Mouse (Mus musculus): ENCODE measurements around the gene Nfe2l1. TPM values are rescaled to one million over a fixed set of nuclear protein-coding genes. Genes with fewer than 3 reads are reported as not detected.
"Not testable (repeated sequence)": the region's sequence is repeated elsewhere in the genome, so short reads cannot be mapped to it uniquely, and the experiment has no call there.

The Nfe2l1 gene
- 100 to 1,000 TPM; 292 to 305 TPM for total RNA-seq (2021)
- long read RNA-seq, experiment 1, full-length matches to known transcripts = 170 of 304 reads
- long read RNA-seq, experiment 1, partial matches to known transcripts = 22 of 304 reads
- long read RNA-seq, experiment 1, other reads (novel, unspliced or antisense) = 112 of 304 reads
- long read RNA-seq, experiment 2, full-length matches to known transcripts = 101 of 213 reads
- long read RNA-seq, experiment 2, partial matches to known transcripts = 21 of 213 reads
- long read RNA-seq, experiment 2, other reads (novel, unspliced or antisense) = 91 of 213 reads

DNA sequence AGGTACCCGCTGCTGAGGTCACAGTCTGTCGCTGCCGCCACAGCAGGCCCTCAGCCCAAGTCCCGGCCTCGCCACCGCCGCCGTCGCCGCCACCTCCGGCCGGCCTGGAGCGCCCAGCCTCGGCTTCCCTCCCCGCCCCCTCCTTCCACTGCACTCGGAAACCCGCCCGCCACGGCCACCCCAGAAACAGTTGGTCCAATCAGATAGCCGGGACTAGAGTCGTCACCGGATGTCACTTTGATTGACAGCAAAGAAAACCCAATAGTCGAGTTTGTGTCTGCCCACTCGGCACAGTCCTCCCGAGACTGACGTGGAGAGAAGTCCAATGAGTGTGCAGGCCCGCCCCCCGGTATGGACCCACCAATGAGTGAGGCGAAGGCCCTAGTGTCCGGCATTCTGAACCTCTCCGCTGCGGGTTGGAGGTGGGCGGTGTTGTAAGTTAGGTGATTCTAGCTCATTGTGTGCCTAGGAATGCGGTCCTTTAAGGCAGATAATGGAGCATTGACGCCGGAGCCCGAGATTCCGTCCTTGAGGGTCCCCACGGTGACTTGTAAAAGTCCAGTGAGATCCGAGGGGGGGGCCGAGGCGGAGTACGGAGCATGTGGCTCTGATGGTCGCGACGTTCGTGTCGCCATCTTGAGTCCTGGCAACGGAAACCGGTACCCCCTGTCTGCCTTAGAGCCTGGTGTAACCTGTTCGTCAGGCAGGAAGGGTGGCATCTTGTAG is at the start of gene Nfe2l1:
Gene Nfe2l1 (minus strand): TSS at position 156 of the 726 bp plus-strand sequence.
- peak; percentile 98 to 99 for DNase-seq (ENCODE audit: low spot score in 2 of 2)

DNA sequence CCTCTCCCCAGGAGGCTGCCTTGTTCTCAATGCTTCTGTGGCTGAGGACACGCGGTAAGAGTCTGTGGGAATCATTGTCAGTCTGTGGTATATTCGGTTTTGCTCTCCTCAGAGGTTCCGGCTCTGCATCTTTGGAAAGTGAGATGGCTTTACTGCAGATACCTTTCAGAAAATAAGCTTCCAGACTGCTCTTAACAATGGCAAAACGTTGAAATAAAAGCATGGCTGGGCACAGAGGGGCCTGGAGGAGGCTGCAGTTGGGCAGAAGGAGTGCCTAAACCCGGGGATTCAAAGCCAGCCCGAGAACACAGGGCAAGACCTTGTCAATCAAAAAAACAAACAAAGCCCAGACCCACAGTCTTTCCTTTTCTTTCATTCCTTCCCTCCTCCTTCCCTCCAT is 49.6 kb upstream of the Nfe2l1 start:
- no peak for DNase-seq (ENCODE audit: low spot score in 2 of 2)

DNA sequence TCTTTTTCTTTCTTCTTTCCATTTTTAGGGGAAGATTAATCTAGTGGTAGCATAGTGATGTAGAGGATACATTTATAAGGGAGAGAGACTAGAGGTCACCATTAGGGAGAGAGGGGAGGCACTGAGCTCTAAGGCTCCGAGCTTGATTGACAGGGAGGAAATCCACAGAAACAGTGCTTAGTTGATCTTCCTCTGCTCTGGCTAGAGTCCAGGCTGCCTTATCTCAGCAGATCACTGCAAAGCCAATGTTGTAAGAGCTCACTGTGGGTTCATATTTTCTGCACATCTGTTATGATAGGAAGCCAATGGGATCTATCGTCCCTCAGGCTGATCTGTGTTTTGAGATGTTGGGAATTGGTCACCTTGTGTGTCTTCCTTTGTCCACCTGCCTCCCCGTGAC is 48.9 kb upstream of the Nfe2l1 start:
- no peak for DNase-seq (ENCODE audit: low spot score in 2 of 2)

DNA sequence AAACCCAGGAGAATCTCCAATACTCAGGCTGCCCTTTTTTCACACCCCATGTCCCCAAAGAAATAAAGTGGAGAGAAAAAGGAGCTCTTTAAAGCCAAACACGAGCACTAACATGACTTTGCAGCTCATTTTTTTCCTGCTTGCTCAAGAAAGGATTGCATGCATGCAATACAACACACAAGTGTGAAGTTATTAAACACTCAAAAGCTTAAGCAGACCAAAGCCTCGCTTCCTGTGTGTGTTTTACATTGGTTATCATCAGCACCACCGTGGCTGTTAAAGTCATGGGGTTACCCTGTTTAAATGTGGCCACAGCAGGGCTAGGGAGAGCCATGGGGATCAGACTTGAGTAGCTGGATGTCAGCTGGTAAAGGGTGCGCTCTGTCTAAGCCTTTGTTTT is 47.3 kb upstream of the Nfe2l1 start:
- DNase-seq (ENCODE audit: low spot score in 2 of 2) = no peak

DNA sequence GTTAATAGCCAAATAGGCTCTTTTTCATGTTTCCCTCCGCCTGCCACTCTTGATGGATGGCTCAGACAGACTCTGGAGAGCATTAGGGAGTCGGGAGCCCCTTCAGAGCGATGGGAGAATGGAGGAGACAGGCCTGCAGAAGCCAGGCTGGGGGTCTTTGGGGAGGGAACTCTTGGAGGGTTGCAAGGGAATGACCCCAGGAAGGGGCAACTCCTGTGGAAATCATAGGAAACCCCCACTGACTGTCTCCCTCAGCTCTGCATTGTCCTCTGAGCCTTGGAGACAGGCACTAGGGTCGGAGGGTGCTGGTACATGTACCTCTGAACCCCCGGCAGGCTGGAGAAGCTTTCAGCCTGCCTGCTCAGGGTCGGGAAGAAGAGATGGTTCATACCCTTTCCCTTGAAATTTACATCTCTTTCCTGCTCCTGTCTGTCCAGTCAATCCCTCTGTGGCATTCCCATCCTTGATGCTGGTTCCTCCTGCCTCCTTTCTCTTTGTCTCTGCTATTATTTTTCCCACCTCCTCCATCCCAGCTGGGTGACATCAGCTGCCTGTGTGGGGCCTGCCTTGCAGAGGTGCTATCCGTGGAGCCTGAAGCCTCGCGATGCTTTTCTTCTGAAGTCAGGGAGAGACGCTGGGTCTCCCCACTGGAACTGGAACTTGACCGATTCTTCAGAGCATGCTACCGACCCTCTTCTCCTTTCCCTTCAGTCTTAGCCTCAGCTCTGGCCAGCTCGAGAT is 46.7 kb upstream of the Nfe2l1 start:
- no peak for DNase-seq (ENCODE audit: low spot score in 2 of 2)

DNA sequence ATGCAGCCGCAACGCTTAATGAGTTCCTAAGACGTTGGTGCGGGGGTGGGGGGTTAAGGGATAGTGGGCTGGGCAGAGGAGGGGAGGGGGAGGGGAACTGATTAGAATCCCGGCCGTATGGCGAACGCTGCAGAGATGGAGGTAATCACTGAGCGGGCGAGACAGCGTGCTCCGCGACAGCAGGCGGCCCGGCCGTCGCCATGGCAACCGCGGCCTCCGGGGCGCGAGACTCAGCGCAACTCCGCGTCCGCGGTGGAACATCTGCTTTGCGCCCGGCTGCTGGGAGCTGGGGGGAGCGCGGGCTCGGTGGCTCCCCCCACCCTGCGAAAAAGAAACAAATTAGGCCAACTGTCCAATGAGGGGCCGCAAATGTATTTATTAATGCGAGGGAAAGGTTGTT is 46.0 kb upstream of the Nfe2l1 start:
- DNase-seq (ENCODE audit: low spot score in 2 of 2) = peak; percentile 80 to 90

DNA sequence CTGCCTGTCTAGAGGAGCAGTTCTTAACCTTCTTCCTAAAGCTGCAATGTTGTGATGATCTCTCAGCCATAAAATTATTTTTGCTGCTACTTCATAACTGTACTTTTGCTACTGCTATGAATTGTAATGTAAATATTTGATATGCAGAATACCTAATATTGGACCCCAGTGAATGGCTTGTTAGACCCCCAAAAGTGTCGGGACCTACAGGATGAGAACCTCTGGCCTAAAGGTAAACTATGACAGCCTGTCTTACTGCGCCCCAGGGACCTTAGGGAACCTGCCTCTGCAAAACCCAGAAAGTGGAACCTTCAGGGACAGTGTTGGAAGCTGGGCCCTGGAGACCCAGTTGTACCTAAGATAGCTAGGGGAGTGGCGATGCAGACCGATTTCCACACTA is 45.5 kb upstream of the Nfe2l1 start:
- DNase-seq (ENCODE audit: low spot score in 2 of 2) = no peak

DNA sequence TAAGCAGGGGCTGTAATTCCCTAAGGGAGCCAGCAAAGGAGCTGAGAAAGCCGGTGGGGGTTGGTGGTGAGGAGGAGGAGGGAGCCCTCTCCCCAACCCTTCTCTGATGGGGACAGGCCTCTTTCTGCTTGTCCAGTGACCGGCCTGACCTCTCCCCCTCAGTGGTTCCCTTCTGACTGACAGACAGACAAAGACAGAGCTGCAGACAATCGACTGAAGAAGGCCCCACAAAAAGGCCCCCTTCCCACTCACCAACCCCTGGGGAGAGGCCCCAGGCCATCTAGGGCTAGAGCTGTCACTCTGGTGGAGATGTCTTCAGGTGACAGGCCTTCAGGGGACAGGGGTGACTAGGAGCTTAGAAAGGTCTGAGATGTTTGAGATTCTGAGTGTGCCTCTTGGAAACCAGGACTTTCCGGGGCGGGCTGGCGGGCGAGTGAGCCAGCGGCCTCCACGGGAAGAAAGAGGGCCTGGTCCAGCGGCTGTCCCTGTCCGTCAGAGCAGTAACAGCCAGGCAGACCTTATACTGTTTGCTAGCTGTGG is 43.9 kb upstream of the Nfe2l1 start:
- DNase-seq (ENCODE audit: low spot score in 2 of 2) = no peak

DNA sequence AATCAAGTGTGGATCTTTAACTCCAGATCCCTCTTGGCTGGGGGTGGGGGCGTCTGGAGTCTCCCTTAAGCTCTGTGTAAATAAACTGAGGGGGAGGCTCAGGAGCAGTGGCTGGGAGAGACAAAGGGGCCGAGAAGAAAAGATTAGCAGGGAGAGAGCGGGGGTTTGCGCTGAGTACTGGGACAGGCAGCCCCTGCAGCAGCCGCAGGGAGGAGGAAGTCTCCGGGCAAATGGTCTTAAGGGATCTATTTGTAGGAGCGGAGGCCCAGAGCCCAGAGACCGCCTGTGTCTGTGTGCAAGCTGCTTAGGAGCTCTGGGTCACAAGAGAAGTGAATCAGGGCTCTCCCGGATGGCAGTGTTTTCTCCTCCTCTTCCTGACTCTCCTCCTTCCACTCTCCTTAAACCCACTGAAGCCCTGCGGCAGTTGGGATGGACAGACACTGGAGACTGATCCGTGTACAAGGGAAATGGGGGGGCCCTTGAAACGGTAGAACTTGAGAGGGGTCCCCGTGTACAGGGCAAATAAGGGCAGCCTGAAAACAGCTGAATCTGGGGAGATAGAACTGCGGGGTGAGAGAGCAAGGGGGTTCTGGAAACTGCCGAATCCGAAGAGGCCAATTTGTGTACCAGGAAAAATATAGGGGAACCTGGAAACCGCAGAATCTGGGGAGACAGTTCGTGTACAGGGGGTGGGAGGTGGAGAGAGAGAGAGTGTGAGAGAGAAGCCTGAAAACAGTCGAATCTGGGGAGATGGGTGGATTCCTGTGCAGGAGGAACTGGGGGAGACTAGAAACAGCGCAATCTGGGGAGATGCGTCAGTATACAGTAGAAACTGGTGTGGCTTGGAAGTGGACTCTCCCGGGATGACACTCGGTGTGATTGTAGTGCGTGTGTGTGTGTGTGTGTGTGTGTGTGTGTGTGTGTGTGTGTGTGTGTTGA is 42.9 kb upstream of the Nfe2l1 start:
- no peak for DNase-seq (ENCODE audit: low spot score in 2 of 2)

DNA sequence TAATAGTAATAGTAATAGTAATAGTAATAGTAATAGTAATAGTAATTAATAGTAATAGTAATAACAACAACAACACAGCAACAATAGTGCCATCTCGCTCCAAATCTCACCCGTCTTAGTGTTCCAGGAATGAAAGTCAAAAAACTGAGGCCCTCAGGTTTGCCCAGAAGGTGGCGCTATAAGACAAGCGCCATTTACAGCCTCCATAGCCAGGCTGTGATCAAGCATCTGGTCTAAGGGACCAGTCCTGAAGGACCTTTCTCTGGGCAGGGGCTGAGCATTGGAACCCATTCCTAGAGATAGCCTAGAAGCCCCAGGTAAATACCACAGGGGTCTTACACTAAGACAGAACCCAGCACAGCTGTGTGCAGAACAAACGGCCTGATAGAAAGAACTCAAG is 37.4 kb upstream of the Nfe2l1 start:
- DNase-seq (ENCODE audit: low spot score in 2 of 2) = peak; percentile 69 to 71

DNA sequence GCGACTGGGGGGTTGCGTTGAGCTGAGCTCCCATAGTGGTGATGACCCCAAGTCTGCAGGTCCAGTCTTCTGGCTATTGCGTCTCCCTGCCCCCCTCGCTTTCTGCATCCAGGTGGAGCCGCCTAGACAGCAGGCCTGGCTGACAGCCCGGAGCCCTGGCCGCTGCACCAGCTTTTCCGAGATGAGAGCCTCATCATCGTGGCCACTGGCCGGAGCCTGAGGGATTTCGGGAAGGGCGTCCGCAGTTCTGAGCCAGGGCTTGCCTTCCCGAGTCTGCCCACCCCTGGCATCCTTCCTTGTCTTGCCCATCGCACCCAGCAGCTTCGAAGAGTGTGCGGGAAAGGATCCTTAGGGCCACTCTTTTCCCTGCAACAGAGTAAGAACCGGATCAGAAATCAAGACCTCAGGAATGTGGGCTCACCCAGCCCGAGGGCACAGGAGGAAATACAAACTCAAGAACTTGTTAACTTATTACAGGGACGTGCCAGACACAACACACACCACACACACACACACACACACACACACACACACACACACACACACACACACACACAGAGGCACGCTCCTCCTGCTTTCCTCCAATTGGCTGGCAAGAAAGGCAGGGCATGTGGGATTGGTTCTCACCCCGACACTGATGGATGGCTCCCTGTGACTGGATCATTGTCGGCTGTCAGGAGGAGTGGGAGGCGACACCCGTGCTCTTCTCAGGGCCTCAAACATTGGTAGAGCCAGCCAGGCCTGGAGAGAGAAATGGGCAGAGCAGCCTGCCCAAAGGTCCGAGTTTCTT is 33.6 kb upstream of the Nfe2l1 start:
- no peak for DNase-seq (ENCODE audit: low spot score in 2 of 2)

DNA sequence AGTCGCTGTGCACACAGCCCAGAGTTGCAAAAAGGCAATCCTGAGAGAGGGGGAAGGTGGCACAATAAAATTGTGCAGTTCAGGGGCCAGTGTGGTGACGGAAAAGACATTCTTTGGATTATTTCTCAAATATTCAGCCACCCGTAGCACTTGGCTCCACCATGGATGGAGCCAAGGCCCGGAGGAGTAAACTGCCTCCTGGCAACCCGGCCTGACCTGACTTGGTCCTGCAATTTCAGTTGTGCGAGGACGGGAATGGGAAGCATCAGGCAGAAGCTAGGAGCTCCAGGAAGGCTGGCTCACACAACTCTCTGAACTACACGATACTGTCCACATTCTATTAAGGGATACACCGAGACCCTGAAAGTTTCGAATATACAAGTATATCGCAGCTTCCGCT is 32.8 kb upstream of the Nfe2l1 start:
- no peak for DNase-seq (ENCODE audit: low spot score in 2 of 2)

DNA sequence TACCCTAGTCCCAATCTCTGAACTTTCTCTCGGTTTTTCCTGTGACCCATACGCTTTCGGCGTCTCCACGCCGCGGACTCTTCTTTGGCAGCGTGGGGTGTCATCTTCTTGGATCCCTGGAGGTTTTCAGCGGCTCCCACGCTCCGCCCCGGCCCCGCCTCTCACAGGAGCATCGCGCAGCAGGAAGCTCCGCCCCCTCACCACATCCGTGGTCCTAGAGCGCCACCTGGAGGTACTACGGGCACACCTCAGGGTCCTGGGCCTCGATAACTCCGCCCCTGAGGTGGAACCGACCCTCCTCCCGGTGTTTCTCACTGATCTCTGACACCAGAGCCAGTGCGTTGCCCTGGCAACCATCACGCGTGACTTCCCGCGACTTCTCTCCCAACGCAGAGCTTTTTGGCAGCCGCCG is 32.1 kb upstream of the Nfe2l1 start:
- DNase-seq (ENCODE audit: low spot score in 2 of 2) = peak; percentile 95 to 96

DNA sequence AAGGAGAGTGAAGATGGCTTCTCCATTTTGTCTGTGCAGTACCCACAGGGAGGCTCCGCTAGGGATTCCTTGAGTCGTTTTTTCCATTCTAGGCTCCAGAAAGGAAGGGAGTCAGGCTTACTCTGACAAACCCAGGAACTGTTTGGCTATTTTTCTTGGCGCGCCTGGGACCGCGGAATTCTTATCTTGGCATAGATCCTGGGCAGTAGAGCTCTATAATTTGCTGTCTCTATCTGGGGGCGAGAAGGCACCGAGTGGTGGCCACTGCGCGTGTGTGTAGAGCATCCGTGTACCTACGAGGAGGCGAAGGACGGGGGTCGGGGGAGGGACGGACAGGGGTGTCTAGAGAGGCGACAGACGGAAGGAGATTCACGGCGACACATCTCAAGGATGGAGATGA is 31.7 kb upstream of the Nfe2l1 start:
- DNase-seq (ENCODE audit: low spot score in 2 of 2) = peak in 1 of 2 experiments; percentile 30

DNA sequence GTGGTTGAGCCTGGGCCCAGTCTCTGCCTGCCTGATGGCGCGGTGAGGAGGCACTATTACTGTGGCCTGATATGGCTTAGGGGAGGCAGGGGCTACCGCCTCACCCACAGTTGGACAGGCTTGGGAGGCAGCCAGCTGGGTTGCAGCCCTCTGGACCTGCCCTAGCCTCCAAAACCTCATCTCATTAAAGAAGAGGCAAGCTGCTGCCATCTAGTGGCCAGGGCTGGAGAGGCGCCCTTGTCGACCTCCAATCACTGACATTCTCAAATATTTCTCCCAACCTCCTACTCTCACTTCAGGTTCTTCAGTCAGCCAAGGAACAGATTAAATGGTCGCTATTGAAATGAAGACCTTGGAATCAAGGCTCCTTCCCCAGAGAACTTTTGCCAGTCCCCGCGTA is 30.8 kb upstream of the Nfe2l1 start:
- DNase-seq (ENCODE audit: low spot score in 2 of 2) = peak; percentile 72 to 81

DNA sequence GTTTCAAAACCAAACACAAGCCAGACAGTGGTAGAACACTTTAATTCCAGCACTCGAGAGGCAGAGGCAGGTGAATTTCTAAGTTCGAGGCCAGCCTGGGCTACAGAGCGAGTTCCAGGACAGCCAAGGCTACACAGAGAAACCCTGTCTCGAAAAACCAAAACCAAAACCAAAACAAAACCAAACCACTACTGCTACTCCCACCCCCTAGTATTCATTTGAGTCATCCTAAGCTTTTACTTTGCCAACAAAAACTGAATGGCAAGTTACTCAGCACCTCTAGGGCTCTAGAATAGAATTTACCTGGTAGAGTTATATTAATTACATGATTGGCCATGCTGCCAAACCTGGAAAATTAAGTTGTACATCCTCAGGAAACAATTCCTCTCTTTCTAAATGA is 29.9 kb upstream of the Nfe2l1 start:
- DNase-seq (ENCODE audit: low spot score in 2 of 2) = no peak

DNA sequence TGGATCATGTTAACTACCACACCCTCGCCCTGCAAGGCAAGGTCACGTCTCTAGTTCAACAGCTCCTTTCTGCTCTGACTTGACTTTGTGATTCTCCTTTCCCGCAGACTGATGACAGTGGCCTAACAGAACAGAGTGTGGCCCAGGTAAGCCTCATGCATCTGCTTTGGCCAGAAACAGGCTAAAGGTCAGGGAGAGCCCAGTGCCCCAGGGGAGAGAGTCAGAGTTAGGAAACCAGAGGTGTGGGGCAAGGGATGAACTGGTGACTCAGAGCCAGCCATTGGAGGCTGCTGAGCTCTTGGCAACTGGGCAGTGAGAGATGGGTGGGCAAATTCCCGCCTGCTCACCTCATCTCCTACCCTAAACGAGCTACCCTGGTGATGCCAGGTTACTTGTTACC is 27.7 kb upstream of the Nfe2l1 start:
- DNase-seq (ENCODE audit: low spot score in 2 of 2) = no peak

DNA sequence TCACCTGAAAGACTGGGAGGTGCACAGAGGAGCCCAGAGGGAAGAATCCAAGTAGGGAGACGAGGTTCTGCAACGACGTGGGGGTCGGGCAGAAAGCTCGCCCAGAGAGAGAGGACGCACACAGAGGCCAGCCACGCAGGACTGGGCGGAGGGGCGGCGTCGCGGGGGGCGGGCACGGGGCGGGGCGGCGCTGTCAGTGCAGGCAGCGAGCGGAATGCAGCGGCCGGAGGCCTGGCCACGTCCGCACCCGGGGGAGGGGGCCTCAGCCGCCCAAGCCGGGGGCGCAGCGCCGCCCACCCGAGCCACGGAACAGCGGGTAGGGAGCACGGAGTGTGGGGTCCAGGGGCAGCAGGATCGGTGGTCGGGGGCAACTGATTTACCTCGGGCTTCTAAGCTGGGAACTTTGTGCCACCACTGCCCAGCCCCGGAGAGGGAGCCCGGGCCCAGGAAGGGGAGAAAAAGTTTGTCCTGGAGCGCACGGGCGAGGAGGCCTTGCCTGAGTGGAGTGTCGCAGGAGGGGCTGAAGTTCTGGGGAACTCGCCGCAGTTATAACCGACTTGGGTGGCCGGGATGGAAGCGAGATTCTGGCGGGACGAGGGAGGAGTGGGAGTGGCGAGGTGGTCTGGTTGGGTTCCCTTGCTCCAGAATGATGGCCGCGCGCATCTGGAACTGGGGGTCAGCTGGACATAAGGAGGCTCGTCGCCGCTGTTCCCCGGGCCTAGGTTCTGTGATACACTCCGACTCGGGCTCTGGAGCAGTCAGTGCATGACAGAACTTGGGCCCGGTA is 20.1 kb upstream of the Nfe2l1 start, which contains the start of gene Copz2:
Gene Copz2 (plus strand): TSS at position 190 of the 787 bp plus-strand sequence.
- no peak for DNase-seq (ENCODE audit: low spot score in 2 of 2)

DNA sequence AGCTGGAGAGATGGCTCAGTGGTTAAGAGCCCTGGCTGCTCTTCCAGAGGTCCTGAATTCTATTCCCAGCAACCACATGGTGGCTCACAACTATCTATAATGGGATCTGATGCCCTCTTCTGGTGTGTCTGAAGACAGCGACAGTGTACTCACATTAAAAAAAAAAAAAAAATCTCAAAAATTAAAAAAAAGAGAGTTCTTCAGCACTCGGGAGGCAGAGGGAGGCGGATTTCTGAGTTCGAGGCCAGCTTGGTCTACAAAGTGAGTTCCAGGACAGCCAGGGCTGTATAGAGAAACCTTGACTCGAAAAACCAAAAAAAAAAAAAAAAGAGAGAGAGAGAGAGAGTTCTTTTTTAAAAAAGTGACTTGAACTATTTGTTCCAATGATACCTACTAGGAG is 19.4 kb upstream of the Nfe2l1 start:
- DNase-seq (ENCODE audit: low spot score in 2 of 2) = not testable (repeated sequence)

All from left cerebral cortex, adult 18-20 months (tissue).